Mouse (Mus musculus): Measurements from ENCODE around the gene Nos1ap.

GRCm38 (mm10) chr1:170546297-170546696 lies 43.4 kb downstream of the Nos1ap start:
- TF ChIP-seq EP300 (optimal IDR thresholded peaks at IDR 0.05) (no peak), CTCF (IDR thresholded peaks at IDR 0.05; ENCODE audit: low read depth) (no peak)
